Mouse (Mus musculus) stomach, postnatal 0 days (tissue): ENCODE data around the gene Slc1a3.

ENCODE experiments used
- CTCF ChIP-seq: IDR thresholded peaks from 2 replicates; pipeline ENCODE4 v1.5.1; 2016; ENCODE audit warnings: antibody characterized with exemption, low read depth, mild to moderate bottlenecking, moderate library complexity
- EP300 ChIP-seq: optimal IDR thresholded peaks from 2 replicates; pipeline ENCODE3; 2016; ENCODE audit warnings: antibody characterized with exemption

GRCm38 (mm10) chr15:8588065-8588464, 122.5 kb downstream of the Slc1a3 start:
- TF ChIP-seq CTCF (no peak), EP300 (no peak)
